Mouse (Mus musculus): ENCODE data around the gene Relb.
"Not testable (repeated sequence)": the region's sequence is repeated elsewhere in the genome, so short reads cannot be mapped to it uniquely, and the experiment has no call there.

The Relb gene

GRCm38 (mm10) chr7:19628536-19629360 lies 490 bp downstream of the Relb start:
- DNase-seq, result peak; percentile 83

GRCm38 (mm10) chr7:19628192-19628535 lies 1.1 kb downstream of the Relb start:
- no peak for DNase-seq

- peak; percentile 46 for DNase-seq
These were observed 1.5 kb downstream of the Relb start for GRCm38 (mm10) chr7:19627721-19628120.

- DNase-seq, result no peak
These were observed 5.8 kb downstream of the Relb start for GRCm38 (mm10) chr7:19623433-19623832.

- DNase-seq, result no peak
These were observed 7.0 kb downstream of the Relb start for GRCm38 (mm10) chr7:19622241-19622640.

GRCm38 (mm10) chr7:19620811-19621210 lies 8.4 kb downstream of the Relb start:
- no peak for DNase-seq

GRCm38 (mm10) chr7:19619004-19619801 lies 10.0 kb downstream of the Relb start:
- DNase-seq, result peak; percentile 85

GRCm38 (mm10) chr7:19615036-19615577 lies 14.1 kb downstream of the Relb start:
- DNase-seq, result no peak

- DNase-seq, result no peak
These were observed 18.3 kb downstream of the Relb start for GRCm38 (mm10) chr7:19610969-19611368.

- no peak for DNase-seq
These were observed 19.5 kb downstream of the Relb start for GRCm38 (mm10) chr7:19609641-19610332.

- no peak for DNase-seq
These were observed 21.9 kb downstream of the Relb start for GRCm38 (mm10) chr7:19607291-19607690.

- not testable (repeated sequence) for DNase-seq
These were observed 24.5 kb downstream of the Relb start for GRCm38 (mm10) chr7:19604606-19605214.

GRCm38 (mm10) chr7:19603849-19604605 lies 25.2 kb downstream of the Relb start, which contains the start of gene Clasrp:
TSS of gene Clasrp (minus strand) at chr7:19604486.
- DNase-seq, result peak; percentile 95

- DNase-seq, result no peak
These were observed 26.2 kb downstream of the Relb start for GRCm38 (mm10) chr7:19603055-19603454.

- no peak for DNase-seq
These were observed 28.7 kb downstream of the Relb start for GRCm38 (mm10) chr7:19600562-19600961.

GRCm38 (mm10) chr7:19593061-19593730 lies 36.0 kb downstream of the Relb start:
- DNase-seq, result no peak

GRCm38 (mm10) chr7:19589917-19590316 lies 39.3 kb downstream of the Relb start:
- DNase-seq, result peak; percentile 92

GRCm38 (mm10) chr7:19589207-19589606 lies 40.0 kb downstream of the Relb start:
- DNase-seq, result no peak

GRCm38 (mm10) chr7:19586269-19586668 lies 43.0 kb downstream of the Relb start:
- DNase-seq, result no peak

- no peak for DNase-seq
These were observed 48.6 kb downstream of the Relb start for GRCm38 (mm10) chr7:19580634-19581033.

GRCm38 (mm10) chr7:19579751-19580150 lies 49.5 kb downstream of the Relb start:
- DNase-seq, result no peak

Data from cerebellum, adult 9-10 months (tissue).